In the genomic region with DNA sequence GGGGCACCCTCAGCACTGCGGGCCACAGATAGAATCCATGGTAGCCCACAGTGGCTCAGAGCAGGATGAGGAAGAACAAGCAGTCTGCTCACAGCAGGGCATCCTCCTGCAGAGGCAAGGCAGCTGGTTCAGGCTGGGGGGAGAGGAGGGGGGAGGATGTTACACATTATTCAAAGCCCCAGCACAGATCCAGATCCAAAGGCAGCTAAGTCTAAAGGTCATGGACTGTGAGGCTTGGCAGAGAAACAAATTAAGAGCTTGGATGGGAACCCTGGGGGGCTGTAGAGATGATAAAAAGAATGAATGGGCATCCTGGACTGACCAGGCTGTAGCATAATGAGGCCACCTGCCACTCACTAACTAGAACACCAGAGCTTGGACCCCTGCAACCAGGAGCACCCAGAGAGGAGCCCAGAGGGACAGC, we compare ENCODE assay signal across 9 mouse cellular contexts. TPM values are rescaled to one million over a fixed set of nuclear protein-coding genes. Genes with fewer than 3 reads are reported as not detected.
DNase-seq lines count a peak whose midpoint lies in the region; ATAC-seq and TF ChIP-seq lines count a peak whose summit lies in the region.
"Had no signal": no experiment of that assay in that cellular context is flagged by ENCODE, and none has a peak within 500 bp of the region (broad histone marks: within the 10 kb centered on the region; RNA-seq: fewer than 3 reads in every experiment).

No protein-coding gene starts in this region.

- no peak for TF ChIP-seq CTCF in midbrain, postnatal 0 days (IDR thresholded peaks at IDR 0.05)
- no peak for TF ChIP-seq CTCF in lung, adult 2 months (IDR thresholded peaks at IDR 0.05; ENCODE audit: insufficient read depth, low read length)

- peaks cover 15% of the 10 kb centered on the region for H3K4me1 ChIP-seq in forebrain, embryonic 11.5 days (replicated peaks; ENCODE audit: control insufficient read depth, insufficient read depth, low read length)
- H3K4me1 ChIP-seq in midbrain, postnatal 0 days (ENCODE audit: insufficient read depth, low read length), result peaks cover 9% of the 10 kb centered on the region; the same call in 1 of the 2 replicates
- H3K4me1 ChIP-seq in lung, adult 2 months (ENCODE audit: control insufficient read depth, insufficient read depth, low read length), result peaks cover 6% of the 10 kb centered on the region

- peak; percentile 64 for ATAC-seq in forebrain, embryonic 11.5 days (replicated peaks; ENCODE audit: low FRiP score)
- ATAC-seq in midbrain, postnatal 0 days (ENCODE audit: low FRiP score), result peak; percentile 29; the same call in 1 of the 2 replicates
- ATAC-seq in activated CD4-positive, CD25-positive, alpha-beta regulatory T cell, adult 4 months, result no peak

- no peak overlapping the region for H3K4me3 ChIP-seq in forebrain, embryonic 11.5 days (ENCODE audit: low read depth, low read length)
- no peak overlapping the region for H3K4me3 ChIP-seq in midbrain, postnatal 0 days (ENCODE audit: low read depth, low read length)
- H3K4me3 ChIP-seq in lung, adult 2 months (replicated peaks; ENCODE audit: extremely low read depth, low read depth, low read length), result no peak overlapping the region
- H3K4me3 ChIP-seq: megakaryocyte, embryonic 14.5 days had no signal

- H3K27me3 ChIP-seq in forebrain, embryonic 11.5 days (ENCODE audit: control insufficient read depth, insufficient read depth, low read length), result no peaks in the 10 kb centered on the region
- H3K27me3 ChIP-seq in midbrain, postnatal 0 days (ENCODE audit: insufficient read depth, low read length), result no peaks in the 10 kb centered on the region

- no peak overlapping the region for H3K4me2 ChIP-seq in forebrain, embryonic 11.5 days (ENCODE audit: low read depth, low read length, severe bottlenecking)
- no peak overlapping the region for H3K4me2 ChIP-seq in midbrain, postnatal 0 days (ENCODE audit: low read depth, low read length, poor library complexity, severe bottlenecking)

- no peak overlapping the region for H3K9ac ChIP-seq in forebrain, embryonic 11.5 days (ENCODE audit: low read length)
- no peak overlapping the region for H3K9ac ChIP-seq in midbrain, postnatal 0 days (replicated peaks; ENCODE audit: low read length, poor library complexity, severe bottlenecking)

- H3K36me3 ChIP-seq in forebrain, embryonic 11.5 days (ENCODE audit: control insufficient read depth, insufficient read depth, low read length), result no peaks in the 10 kb centered on the region
- no peaks in the 10 kb centered on the region for H3K36me3 ChIP-seq in midbrain, postnatal 0 days (ENCODE audit: insufficient read depth, low read length)

- no peak overlapping the region for H3K27ac ChIP-seq in forebrain, embryonic 11.5 days (ENCODE audit: low read depth, low read length)
- H3K27ac ChIP-seq in midbrain, postnatal 0 days (ENCODE audit: low read depth, low read length), result no peak overlapping the region

- TF ChIP-seq POLR2A in lung, adult 2 months (IDR thresholded peaks at IDR 0.05; ENCODE audit: borderline replicate concordance, extremely low read depth, low read depth, low read length), result no peak

- DNase-seq in adrenal gland, adult 8-10 months, result peak; percentile 25
- DNase-seq in adrenal gland, adult 18-20 months (ENCODE audit: low spot score in 2 of 2), result no peak
- DNase-seq in forebrain, embryonic 11.5 days (ENCODE audit: low spot score), result no peak
- DNase-seq in kidney, adult 9 months, result peak; percentile 83
- DNase-seq in midbrain, postnatal 0 days (ENCODE audit: low spot score), result peak; percentile 53
- no peak for DNase-seq in cerebellum, adult 11 months
- DNase-seq in lung, adult 2 months, result no peak

- 30% methylated on average over 1 of the region's 1 CpGs for WGBS in forebrain, embryonic 11.5 days
- 11% methylated on average over 1 of the region's 1 CpGs for WGBS in midbrain, postnatal 0 days
- WGBS in lung, adult 2 months, result 81% methylated on average over 1 of the region's 1 CpGs

- H3K9me3 ChIP-seq in forebrain, embryonic 11.5 days (ENCODE audit: control insufficient read depth, low read length), result no peaks in the 10 kb centered on the region
- H3K9me3 ChIP-seq in midbrain, postnatal 0 days (ENCODE audit: low read length), result no peaks in the 10 kb centered on the region
- H3K9me3 ChIP-seq: megakaryocyte, embryonic 14.5 days had no signal

RNA-seq across cellular contexts. Expression of gene Sorcs2, which starts 28.7 kb away (rescaled TPM):
- 10 to 100 TPM in 3 of 4 experiments, 1 to 10 TPM in 1; 7.9 to 18.3 (median 12.5) TPM for total RNA-seq in adrenal gland, adult 8-10 months (2022)
- 10 to 100 TPM; 14.2 to 30.4 TPM for total RNA-seq in adrenal gland, adult 18-20 months (2021)
- polyA plus RNA-seq in forebrain, embryonic 11.5 days (2014; fragmentation: Nextera tagmentation; extraction: Ambion mirVana), result 6.4 and 7.8 TPM in 2 replicates
- 49.2 and 50.3 TPM in 2 replicates for total RNA-seq in midbrain, postnatal 0 days (2014; rRNA removed)
- 14.1 and 16.1 TPM in 2 replicates for polyA plus RNA-seq in midbrain, postnatal 0 days (2015; fragmentation: Nextera tagmentation; extraction: Ambion mirVana)
- 17.5 and 19.3 TPM in 2 replicates for polyA plus RNA-seq in lung, adult 2 months (2012; rRNA removed)
- 1 to 10 TPM; 3.2 to 3.5 TPM for polyA plus RNA-seq in activated CD4-positive, CD25-positive, alpha-beta regulatory T cell, adult 4 months (2017; shearing (Covaris generic))

Comparison
In these comparisons a context has a peak if more than half of its experiments do, and no peak if none do; other contexts are left out.
1. DNase-seq: peak in adrenal gland, adult 8-10 months (single experiment), kidney, adult 9 months (single experiment) and midbrain, postnatal 0 days (single experiment); none in adrenal gland, adult 18-20 months (0 of 2), forebrain, embryonic 11.5 days (single experiment), cerebellum, adult 11 months (single experiment) and lung, adult 2 months (single experiment).